Mouse (Mus musculus): ENCODE measurements around the gene Ccdc88c. TPM values are rescaled to one million over a fixed set of nuclear protein-coding genes. Genes with fewer than 3 reads are reported as not detected.

Gene Ccdc88c
- total RNA-seq, 2 experiments from 2014 or later = 29.2 to 37.2 TPM

- no peak for DNase-seq
- intact Hi-C loops (cut with DNase I; ENCODE audit: low total_unique reads) = loop anchor here (5.0 kb wide), 1 partner anchor 42 kb away; the partner anchor contains the start of gene Gpr68
Measured at GRCm38 (mm10) chr12:100865509-100866078, 163.3 kb downstream of the Ccdc88c start.

DNA sequence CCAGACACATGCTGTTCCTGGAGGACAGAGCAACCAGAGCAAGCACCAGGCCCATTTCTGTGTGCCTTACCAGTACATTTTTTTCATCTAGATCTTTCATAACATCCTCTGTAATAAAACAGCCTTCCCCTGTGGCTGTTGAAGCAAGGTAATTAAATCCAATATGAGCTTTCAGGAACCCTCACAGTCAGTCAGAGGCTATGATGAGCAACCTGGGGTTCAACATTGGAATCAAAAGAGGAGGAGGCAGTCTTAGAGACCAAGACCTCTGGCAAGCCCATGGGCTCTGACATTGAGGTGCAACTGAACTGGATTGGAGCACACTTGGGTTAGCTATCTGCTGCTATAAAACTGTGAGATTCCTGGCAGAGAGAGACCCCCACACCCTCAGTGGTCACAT lies 163.8 kb downstream of the Ccdc88c start:
- DNase-seq = no peak
- intact Hi-C loops (cut with DNase I; ENCODE audit: low total_unique reads) = loop anchor here (5.0 kb wide), 1 partner anchor 42 kb away; the partner anchor contains the start of gene Gpr68

DNA sequence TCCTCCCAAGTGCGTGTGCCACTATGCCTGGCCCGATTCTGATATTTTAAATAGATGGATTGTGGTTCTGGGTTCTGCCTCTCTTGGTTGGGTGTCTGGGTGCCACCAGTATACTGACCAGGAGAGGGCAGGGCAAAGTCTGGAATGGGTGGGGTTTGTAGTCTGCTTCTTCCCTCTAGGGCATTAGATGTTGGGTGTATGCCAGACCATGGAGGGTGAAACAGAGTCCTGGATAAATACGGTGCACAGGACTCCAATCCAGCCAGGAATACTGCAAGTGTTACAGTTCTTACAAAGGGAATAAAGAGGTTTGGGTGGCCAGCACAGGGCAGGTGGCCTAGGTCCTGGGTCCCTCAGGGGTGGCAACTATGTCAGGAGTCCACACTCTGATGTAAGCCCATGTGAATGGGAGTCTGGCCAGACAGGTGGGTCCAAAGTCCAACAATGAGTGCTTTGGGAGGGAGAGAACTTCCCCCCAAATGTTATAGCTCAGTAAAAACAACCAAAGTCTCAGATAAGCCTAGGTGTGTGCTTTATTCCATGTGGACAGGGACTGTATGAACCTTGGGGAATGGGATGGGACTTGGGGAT lies 165.9 kb downstream of the Ccdc88c start:
- no peak for DNase-seq
- intact Hi-C loops (cut with DNase I; ENCODE audit: low total_unique reads) = no loop called here

DNA sequence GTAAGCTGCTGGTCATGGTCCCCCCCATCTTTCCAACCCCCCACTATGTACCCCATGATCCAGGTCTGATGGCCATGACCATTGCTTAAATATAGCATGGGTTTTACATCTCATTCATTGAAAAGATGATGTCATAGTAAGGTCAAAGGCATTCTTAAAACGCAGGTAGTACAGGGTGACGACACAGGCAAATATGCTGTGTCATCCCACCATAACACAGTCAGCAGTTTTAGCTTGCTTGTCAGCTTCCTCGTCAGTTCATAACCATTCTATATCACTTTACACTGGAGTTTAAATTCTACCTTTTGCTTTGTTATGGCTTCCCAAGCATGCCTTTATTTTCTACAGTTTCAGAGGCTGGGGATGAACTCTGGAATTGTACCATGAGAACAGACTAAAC lies 166.6 kb downstream of the Ccdc88c start:
- intact Hi-C loops (cut with DNase I; ENCODE audit: low total_unique reads) = no loop called here

More for the DNA sequence above, 166.6 kb downstream of the Ccdc88c start:
- DNase-seq = no peak

Small RNAs within 50 kb of the gene (microRNA-seq; reads per million reads assigned to microRNA genes)
- 0 reads per million in 2 experiments for gene Mir1190

Other genes with a start within 250 kb of the Ccdc88c start
- 1 to 10 TPM; 5.9 to 6.5 TPM for gene Dglucy, start 250.0 kb downstream of the Ccdc88c start, total RNA-seq (2021)
- under 1 TPM in 1 of 2 experiments, not detected in 1; 0.18 TPM for gene Gpr68, start 120.9 kb downstream of the Ccdc88c start, total RNA-seq (2021)
- 10 to 100 TPM; 15.8 to 21.3 TPM for gene Ppp4r3a, start 54.6 kb upstream of the Ccdc88c start, total RNA-seq (2021)